Mouse (Mus musculus) cerebellum, postnatal 14 days (tissue): Measurements from ENCODE around the gene Cdc42se1.

Experiments
- DNase-seq, 2 experiments: peaks; one replicate each; pipeline ENCODE4 v3.0.0; 2021; ENCODE audit warnings: mixed read lengths in 2 of 2

The Cdc42se1 gene

GRCm38 (mm10) chr3:95285390-95285789 is 56.9 kb downstream of the Cdc42se1 start:
- no peak for DNase-seq
